Mouse (Mus musculus) embryonic facial prominence, embryonic 15.5 days (tissue): ENCODE results near the gene Shc3. TPM values are rescaled to one million over a fixed set of nuclear protein-coding genes. Genes with fewer than 3 reads are reported as not detected.

Experiments
- ATAC-seq: fragments of 200-750 bp; cut with Nextera tagmentation; 2 replicates; pipeline ENCODE4 v1.8.0; 2017; ENCODE audit warnings: low read depth, moderate TSS enrichment; ENCODE audit not compliant: insufficient number of reproducible peaks, low FRiP score, low TSS enrichment
- H3K27ac ChIP-seq: fragments of 300-500 bp; sonication (generic); replicated peaks from 2 replicates; pipeline ENCODE4 v1.5.1; 2015; ENCODE audit warnings: mild to moderate bottlenecking, inconsistent platforms
- H3K27me3 ChIP-seq: fragments of 300-500 bp; sonication (generic); 2 replicates; pipeline ENCODE4 v1.6.1; 2015; ENCODE audit warnings: inconsistent platforms
- H3K36me3 ChIP-seq: fragments of 300-500 bp; sonication (generic); 2 replicates; pipeline ENCODE4 v1.6.1; 2015; ENCODE audit warnings: mild to moderate bottlenecking, inconsistent platforms
- H3K4me1 ChIP-seq: fragments of 300-500 bp; sonication (generic); 2 replicates; pipeline ENCODE4 v1.6.1; 2015; ENCODE audit warnings: inconsistent platforms
- H3K4me2 ChIP-seq: fragments of 300-500 bp; sonication (generic); replicated peaks from 2 replicates; pipeline ENCODE4 v1.6.1; 2015; ENCODE audit warnings: mild to moderate bottlenecking, inconsistent platforms
- H3K4me3 ChIP-seq: fragments of 300-500 bp; sonication (generic); replicated peaks from 2 replicates; pipeline ENCODE4 v1.5.1; 2015; ENCODE audit warnings: mild to moderate bottlenecking, inconsistent platforms
- H3K9ac ChIP-seq: fragments of 300-500 bp; sonication (generic); 2 replicates; pipeline ENCODE4 v1.6.1; 2015; ENCODE audit warnings: inconsistent platforms
- H3K9me3 ChIP-seq: fragments of 300-500 bp; sonication (generic); replicated peaks from 2 replicates; pipeline ENCODE4 v1.6.1; 2016; ENCODE audit warnings: inconsistent platforms
- WGBS: fragments of 180-500 bp; shearing (Covaris S2); methylation state at CpG from one replicate; pipeline ENCODE4 v1.1.7; 2015; 5-methylcytosine and 5-hydroxymethylcytosine counted together
- polyA plus RNA-seq: library from polyadenylated mRNA; unstranded; fragments of >200 nt; fragmentation: Nextera tagmentation; extraction: Ambion mirVana; gene quantifications from 2 replicates; pipeline ENCODE4 v1.2.1, GENCODE M21; 2015

Shc3 gene
- polyA plus RNA-seq, 1 experiment from 2014 or later = 1.4 TPM

DNA sequence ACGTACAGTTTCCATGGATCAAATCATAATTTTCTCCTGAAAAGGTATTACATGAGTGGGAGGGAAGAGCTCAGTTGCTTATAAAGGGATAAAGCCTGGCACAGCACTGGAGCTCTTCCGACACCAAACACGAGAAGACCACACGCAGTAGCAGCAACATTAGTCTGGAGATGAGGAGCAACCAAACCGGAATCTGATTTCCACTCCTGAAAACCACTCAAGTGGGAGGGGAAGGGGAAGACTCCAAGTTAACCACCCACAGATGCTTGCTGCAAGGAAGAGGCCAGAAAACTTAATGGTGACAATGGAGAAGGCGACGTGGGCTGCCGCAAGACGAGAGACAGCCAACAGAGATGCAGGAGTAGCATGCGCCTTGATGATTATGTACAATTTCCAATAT is 45.9 kb downstream of the Shc3 start:
- no peak for ATAC-seq

DNA sequence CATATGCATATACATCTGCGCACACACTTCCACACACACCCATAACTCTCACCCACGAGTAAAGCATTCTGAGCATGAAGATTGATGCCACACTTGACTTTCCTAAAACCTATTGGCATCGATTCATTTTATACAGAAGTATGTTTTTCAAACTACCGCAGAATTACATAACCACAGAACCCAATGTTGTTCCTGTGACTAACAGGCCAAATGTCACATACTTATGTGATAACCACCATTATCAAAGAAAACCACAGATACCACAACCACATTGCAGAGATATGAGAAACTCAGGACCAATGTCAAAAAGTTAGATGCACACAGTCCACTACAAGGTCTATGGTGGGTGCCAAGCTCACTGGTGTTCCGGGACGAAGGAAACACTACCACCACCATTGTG is 50.3 kb downstream of the Shc3 start:
- 87% methylated on average over 6 of the region's 6 CpGs for WGBS
- Histone ChIP-seq H3K4me2 (no peak overlapping the region), H3K4me1 (no peaks in the 10 kb centered on the region), H3K9ac (no peak overlapping the region), H3K9me3 (no peaks in the 10 kb centered on the region), H3K4me3 (no peak overlapping the region), H3K27ac (no peak overlapping the region), H3K27me3 (no peaks in the 10 kb centered on the region), H3K36me3 (no peaks in the 10 kb centered on the region)
- ATAC-seq = no peak

More for the DNA sequence above, 45.9 kb downstream of the Shc3 start:
- H3K4me2 ChIP-seq = no peak overlapping the region
- H3K9me3 ChIP-seq = no peaks in the 10 kb centered on the region
- H3K27ac ChIP-seq = no peak overlapping the region
- H3K36me3 ChIP-seq = no peaks in the 10 kb centered on the region
- WGBS = 88% methylated on average over 10 of the region's 10 CpGs
- no peaks in the 10 kb centered on the region for H3K4me1 ChIP-seq
- no peak overlapping the region for H3K4me3 ChIP-seq
- H3K9ac ChIP-seq = no peak overlapping the region
- no peaks in the 10 kb centered on the region for H3K27me3 ChIP-seq

DNA sequence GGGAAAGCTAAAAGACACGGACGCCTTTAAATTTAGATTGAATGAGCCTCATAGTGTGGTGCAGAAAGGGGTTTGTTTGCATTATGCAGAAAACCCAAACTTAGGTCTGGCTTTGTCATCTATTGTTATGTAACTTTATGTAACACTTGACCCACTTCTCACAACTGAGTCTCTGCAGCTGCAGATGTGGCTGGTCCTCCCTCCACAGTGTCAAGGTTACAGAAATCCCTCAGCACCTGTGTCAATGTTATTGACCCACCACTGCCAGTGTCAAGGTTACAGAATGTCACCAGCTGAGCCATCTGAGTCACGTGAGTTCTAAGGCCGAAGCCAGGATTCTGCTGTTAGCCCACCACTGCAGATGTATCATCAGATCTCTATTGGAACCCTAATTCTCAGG is 51.3 kb downstream of the Shc3 start:
- no peaks in the 10 kb centered on the region for H3K36me3 ChIP-seq
- ATAC-seq = no peak
- no peak overlapping the region for H3K9ac ChIP-seq
- no peak overlapping the region for H3K4me3 ChIP-seq
- H3K27me3 ChIP-seq = no peaks in the 10 kb centered on the region
- WGBS = 85% methylated on average over 4 of the region's 4 CpGs
- H3K9me3 ChIP-seq = no peaks in the 10 kb centered on the region
- no peak overlapping the region for H3K27ac ChIP-seq
- H3K4me1 ChIP-seq = no peaks in the 10 kb centered on the region
- H3K4me2 ChIP-seq = no peak overlapping the region

DNA sequence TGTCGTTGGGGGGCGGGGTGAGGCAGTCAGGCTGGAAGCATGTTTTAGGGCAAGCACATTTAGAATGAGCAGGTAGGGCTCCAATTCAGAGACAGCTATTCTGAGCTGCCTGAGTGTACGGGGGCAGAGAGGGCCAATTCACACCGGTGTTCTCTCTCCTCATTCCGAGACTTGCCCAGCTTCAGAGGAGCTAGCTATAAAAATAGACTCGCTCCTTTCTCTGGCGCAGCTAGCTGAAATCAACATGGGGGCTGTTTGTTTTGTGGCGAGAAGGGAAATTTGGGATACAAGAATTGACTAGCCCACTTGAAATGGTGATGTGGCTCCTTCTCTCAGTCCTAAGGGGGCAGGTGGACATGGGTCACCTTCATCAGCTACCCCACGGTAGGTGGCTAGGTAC is 60.4 kb downstream of the Shc3 start:
- H3K36me3 ChIP-seq = no peaks in the 10 kb centered on the region
- H3K9me3 ChIP-seq = no peaks in the 10 kb centered on the region
- H3K27me3 ChIP-seq = no peaks in the 10 kb centered on the region
- 87% methylated on average over 9 of the region's 9 CpGs for WGBS
- no peak overlapping the region for H3K27ac ChIP-seq
- no peaks in the 10 kb centered on the region for H3K4me1 ChIP-seq
- no peak overlapping the region for H3K9ac ChIP-seq
- no peak overlapping the region for H3K4me3 ChIP-seq
- no peak overlapping the region for H3K4me2 ChIP-seq
- no peak for ATAC-seq

DNA sequence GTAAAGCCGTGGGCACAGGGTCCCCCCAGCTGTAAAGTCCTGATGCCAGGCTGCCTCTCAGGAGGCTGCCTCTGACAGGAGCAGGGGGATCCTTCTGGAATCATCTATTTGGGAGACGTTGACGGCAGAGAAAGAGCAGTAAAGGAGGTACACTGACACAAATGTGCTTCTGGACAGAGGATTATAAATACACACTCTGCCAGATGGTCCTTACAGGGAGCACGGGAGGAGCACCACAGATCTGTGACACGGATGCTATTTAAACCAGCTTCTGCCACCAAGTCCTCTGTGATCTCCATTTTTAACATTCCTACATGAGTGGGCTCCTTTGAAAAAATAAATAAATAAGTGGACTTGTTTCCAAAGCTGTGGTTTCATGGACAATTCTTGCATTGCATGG is 63.5 kb downstream of the Shc3 start:
- whole genome bisulfite sequencing = 65% methylated on average over 5 of the region's 5 CpGs
- Histone ChIP-seq H3K4me3 (no peak overlapping the region), H3K27me3 (no peaks in the 10 kb centered on the region), H3K27ac (no peak overlapping the region), H3K9ac (no peak overlapping the region), H3K9me3 (no peaks in the 10 kb centered on the region), H3K36me3 (no peaks in the 10 kb centered on the region), H3K4me2 (no peak overlapping the region), H3K4me1 (no peaks in the 10 kb centered on the region)
- no peak for ATAC-seq

DNA sequence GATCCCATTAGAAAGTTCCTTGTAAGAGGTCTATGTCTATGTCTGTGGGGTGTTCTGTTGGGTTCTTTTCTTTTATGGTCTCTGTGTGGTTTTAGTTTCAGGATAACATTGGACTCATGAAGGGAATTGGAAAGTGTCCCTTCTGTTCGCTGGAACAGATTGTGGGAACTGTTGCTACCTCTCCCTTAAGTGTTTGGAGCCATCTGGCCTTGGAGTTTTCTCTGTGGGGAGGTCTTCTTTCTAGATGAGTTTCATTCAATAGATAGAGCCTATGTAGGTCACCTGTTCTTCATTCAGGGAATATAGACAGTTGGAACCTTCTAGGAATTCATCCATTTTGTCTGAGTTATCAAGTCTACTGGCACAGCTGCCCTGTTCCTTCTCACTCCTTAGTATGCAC is 69.5 kb downstream of the Shc3 start:
- Histone ChIP-seq H3K27me3 (no peaks in the 10 kb centered on the region), H3K36me3 (no peaks in the 10 kb centered on the region), H3K27ac (no peak overlapping the region), H3K4me2 (no peak overlapping the region), H3K4me3 (no peak overlapping the region), H3K4me1 (no peaks in the 10 kb centered on the region), H3K9me3 (no peaks in the 10 kb centered on the region), H3K9ac (no peak overlapping the region)
- ATAC-seq = no peak
- 71% methylated on average over 1 of the region's 1 CpGs for WGBS

DNA sequence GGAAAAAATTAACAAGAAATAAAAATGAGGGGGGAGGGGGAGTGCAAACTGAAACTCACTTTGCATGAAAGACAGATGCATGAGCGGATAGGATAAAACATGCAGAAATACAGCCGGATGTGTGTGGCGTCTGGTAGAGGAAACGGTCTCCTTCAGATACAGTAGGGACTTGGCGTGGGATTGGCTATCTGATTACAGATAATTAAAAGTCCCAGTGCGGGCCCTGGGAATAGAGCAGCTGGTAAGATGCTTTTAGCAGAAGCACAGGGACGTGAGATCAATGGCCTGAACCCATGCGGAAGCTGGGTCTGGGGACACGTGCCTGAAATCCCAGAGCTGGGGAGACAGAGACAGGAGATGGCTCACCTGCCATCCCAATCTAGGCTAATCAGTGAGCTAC is 75.5 kb downstream of the Shc3 start:
- Histone ChIP-seq H3K4me2 (no peak overlapping the region), H3K27me3 (no peaks in the 10 kb centered on the region), H3K9me3 (no peaks in the 10 kb centered on the region), H3K4me3 (no peak overlapping the region), H3K36me3 (no peaks in the 10 kb centered on the region), H3K4me1 (no peaks in the 10 kb centered on the region), H3K9ac (no peak overlapping the region), H3K27ac (no peak overlapping the region)
- ATAC-seq = no peak
- 65% methylated on average over 9 of the region's 9 CpGs for WGBS

DNA sequence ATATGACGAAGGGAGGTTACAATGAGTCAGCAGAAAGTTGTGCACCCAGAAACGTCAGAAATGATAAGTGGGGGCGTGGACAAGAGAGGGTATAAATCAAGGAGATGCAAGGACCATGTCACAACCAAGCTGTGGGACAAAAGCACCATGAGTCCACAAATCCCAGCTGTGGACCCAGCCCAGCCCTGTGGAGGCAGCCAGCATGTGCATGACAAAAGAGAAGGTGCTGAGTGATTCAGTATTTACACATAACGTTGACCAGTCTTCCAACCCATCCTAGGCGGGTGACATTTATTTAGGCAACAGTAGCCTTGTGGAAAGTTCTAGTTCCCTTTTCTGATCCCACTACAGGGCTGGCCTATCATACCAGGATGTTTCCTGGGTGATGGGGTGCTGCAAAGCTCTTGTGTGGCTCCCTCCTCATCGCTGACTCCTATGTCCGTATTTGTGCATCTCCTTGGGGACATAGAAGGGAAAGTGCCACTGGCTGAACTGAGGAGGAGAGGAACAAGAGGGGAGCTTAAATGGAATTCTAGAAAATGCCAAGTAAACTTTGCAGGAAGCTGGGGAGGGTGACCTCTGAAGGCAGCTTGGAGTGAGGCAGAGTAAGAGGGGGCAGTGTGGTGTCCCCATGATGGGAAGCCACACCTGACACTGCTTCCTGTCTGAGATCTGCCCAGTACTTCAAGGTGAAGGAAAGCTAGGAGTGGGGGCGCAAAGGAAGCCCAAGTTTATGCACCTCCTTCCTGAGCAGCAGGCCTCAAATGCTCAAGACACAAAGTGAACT is 77.4 kb downstream of the Shc3 start:
- Histone ChIP-seq H3K4me1 (no peaks in the 10 kb centered on the region), H3K27ac (no peak overlapping the region), H3K4me2 (no peak overlapping the region), H3K9me3 (no peaks in the 10 kb centered on the region), H3K9ac (no peak overlapping the region), H3K36me3 (no peaks in the 10 kb centered on the region), H3K27me3 (no peaks in the 10 kb centered on the region), H3K4me3 (no peak overlapping the region)
- ATAC-seq = no peak
- 71% methylated on average over 8 of the region's 8 CpGs for WGBS

DNA sequence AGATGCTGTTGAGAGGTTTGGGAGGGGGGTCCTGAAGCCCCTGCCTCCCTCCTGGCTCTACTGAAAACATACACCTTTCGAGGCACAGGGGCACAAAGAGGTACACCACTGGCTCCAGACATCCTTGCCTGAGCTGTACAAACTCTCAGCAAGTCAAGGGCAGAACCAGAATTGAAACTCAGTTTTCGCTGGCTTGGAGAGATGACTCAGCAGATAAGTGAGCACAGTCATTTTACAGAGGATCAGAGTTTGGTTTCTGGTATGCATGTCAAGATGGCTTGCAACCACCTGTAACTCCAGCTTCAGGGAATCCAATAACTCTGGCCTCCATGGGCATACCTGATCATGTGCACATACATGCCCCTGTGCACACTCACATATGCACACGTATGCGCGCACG is 79.0 kb downstream of the Shc3 start:
- Histone ChIP-seq H3K4me1 (no peaks in the 10 kb centered on the region), H3K4me3 (no peak overlapping the region), H3K27ac (no peak overlapping the region), H3K27me3 (no peaks in the 10 kb centered on the region), H3K9ac (no peak overlapping the region), H3K9me3 (no peaks in the 10 kb centered on the region), H3K36me3 (no peaks in the 10 kb centered on the region), H3K4me2 (no peak overlapping the region)
- WGBS = 88% methylated on average over 6 of the region's 6 CpGs
- no peak for ATAC-seq

DNA sequence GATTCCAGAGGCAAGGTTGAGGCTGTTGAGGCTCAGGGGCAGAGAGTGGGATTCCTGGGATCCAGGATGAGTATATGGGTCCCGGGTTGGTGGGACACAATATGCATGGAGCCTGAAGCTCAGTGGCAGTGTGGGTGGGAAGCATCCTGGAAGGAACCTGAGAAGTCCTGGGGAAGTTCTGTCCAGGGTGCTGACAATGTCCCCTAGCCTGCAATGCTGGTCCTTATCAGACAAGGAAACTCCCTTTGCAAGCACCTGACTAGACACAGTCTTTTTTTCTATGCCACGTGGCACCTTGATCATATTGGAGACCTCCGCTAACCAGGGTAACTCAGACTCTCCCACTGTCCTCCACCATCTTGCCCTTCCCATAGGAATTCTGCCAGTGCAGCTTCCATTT is 80.3 kb downstream of the Shc3 start:
- Histone ChIP-seq H3K27me3 (no peaks in the 10 kb centered on the region), H3K36me3 (no peaks in the 10 kb centered on the region)

DNA sequence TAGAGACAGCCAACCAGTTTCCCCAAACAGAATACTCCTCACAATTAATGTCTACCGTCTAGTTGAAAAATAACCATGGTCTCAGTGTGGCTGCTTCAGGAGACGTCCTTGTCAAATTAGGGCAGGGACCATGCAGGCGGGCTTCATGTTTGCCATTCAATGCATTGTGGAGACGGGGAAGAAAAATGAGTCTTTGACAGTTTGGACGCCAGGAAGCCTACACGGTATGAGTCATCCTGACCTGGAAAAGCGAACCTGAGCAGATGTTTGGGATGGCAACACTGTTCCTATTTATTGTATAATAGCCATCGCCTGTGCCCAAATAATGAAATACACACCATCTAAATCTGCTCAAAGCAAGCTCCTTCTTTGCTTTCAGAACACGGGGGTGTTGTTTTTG is 83.9 kb downstream of the Shc3 start:
- Histone ChIP-seq H3K4me2 (no peak overlapping the region), H3K9ac (no peak overlapping the region), H3K4me3 (no peak overlapping the region), H3K27ac (no peak overlapping the region), H3K27me3 (no peaks in the 10 kb centered on the region), H3K9me3 (no peaks in the 10 kb centered on the region), H3K4me1 (no peaks in the 10 kb centered on the region), H3K36me3 (no peaks in the 10 kb centered on the region)
- 83% methylated on average over 9 of the region's 9 CpGs for WGBS
- ATAC-seq = no peak

More for the DNA sequence above, 80.3 kb downstream of the Shc3 start:
- Histone ChIP-seq H3K4me1 (no peaks in the 10 kb centered on the region), H3K4me3 (no peak overlapping the region), H3K9ac (no peak overlapping the region), H3K9me3 (no peaks in the 10 kb centered on the region), H3K4me2 (no peak overlapping the region), H3K27ac (no peak overlapping the region)
- no peak for ATAC-seq
- WGBS = 70% methylated on average over 3 of the region's 3 CpGs

DNA sequence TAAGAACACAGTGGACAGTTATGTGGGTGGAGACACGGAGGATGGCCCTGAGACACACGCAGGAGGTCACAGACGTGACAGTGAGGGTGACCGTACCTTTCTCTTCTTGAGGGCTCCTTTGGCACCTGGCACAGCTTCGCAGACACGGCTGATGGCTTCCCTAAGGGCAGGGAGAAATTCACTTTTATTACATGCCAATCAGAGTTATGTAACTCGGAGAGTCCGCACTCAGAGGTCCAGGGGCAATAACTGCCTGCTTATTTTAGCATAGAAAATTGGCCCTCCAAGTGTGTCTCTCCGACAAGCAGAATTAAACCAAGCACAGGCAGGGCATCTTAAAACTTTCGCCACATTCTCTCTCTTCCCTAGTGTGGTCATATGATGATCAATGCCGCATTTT is 86.4 kb downstream of the Shc3 start:
- Histone ChIP-seq H3K27me3 (no peaks in the 10 kb centered on the region), H3K9ac (no peak overlapping the region), H3K4me3 (no peak overlapping the region), H3K9me3 (no peaks in the 10 kb centered on the region), H3K4me1 (no peaks in the 10 kb centered on the region), H3K4me2 (no peak overlapping the region), H3K27ac (no peak overlapping the region), H3K36me3 (no peaks in the 10 kb centered on the region)
- 77% methylated on average over 11 of the region's 11 CpGs for WGBS
- ATAC-seq = no peak
